8 mouse cellular contexts compared by ENCODE assay signal in the genomic region with DNA sequence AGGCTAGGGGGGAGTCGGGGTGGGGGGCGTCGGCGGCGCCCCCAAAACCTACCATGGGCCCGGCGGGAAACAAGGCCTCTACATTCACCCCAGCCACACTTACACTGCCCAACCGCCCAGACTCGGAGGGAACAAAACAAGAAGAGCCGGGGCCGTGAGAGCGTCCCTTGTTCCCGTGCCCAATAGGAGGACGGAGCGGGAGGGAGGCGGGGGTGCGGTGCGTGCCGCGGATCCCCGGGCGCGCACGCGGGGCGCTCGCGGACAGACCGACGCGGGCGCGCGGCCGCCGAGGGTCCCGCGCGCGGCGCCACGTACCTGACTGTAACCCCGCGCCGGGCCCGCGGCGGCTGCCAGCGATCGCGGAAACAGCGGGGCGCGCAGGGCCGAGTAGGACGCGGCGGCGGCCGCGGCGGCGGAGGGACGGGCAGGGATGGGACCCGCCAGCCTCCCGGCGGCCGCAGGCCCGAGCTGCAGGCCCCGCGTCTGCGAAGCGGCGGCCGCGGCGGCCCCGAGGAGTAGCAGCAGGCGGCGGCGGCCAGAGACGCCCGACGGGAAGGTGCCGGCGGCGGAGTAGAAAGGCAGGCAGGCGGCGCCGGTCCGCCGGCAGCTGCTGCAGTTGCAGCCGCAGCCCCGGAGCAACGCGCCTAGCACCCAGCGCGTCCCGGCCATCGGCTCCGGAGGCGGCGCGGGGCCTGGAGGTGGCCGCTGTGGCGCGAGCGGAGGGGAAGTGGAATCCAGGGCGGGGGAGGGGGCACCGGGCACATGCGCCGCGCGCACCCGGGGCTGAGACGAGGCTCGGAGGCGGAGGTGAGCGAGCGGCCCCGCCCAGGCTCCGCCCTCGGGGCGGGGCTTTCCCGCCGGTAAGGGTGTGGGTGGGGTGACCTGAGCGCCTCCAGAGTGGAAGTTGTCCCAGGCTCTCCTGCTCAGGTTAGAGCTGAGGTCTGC. TPM values are rescaled to one million over a fixed set of nuclear protein-coding genes. Genes with fewer than 3 reads are reported as not detected.
A peak's percentile ranks its signal among the peaks of the same experiment; 100 is the strongest.
DNase-seq lines count a peak whose midpoint lies in the region; ATAC-seq and TF ChIP-seq lines count a peak whose summit lies in the region.

A gene (minus strand): TSS at position 729 of the 945 bp plus-strand sequence.

- peak; percentile 92 for ATAC-seq in forebrain, embryonic 15.5 days (replicated peaks)
- peak; percentile 93 for ATAC-seq in lung, embryonic 14.5 days (ENCODE audit: insufficient read depth)

- TF ChIP-seq POLR2A in olfactory bulb, adult 2 months (IDR thresholded peaks at IDR 0.05; ENCODE audit: insufficient read depth, low read depth, low read length), result peak; percentile 72
- peak; percentile 62; the same call in 1 of the 2 replicates for TF ChIP-seq POLR2A in thymus, adult 2 months (IDR thresholded peaks at IDR 0.05; ENCODE audit: control insufficient read depth, extremely low read depth, insufficient read depth, low read length, poor library complexity)

- peak; percentile 90 for DNase-seq in ES-CJ7 (ENCODE audit: low read depth, low spot score)
- DNase-seq in cerebellum, adult 11 months, result peak; percentile 93
- DNase-seq in heart, postnatal 25 days (ENCODE audit: low spot score), result peak; percentile 81
- peak; percentile 89 to 90 for DNase-seq in layer of hippocampus, adult 2 months (ENCODE audit: low spot score in 2 of 2)
- peak; percentile 93 for DNase-seq in lung, embryonic 14.5 days
- DNase-seq in thymus, adult 2 months, result peak; percentile 92

- H3K4me1 ChIP-seq in forebrain, embryonic 15.5 days, result peaks cover 31% of the 10 kb centered on the region
- 0 out of 2 replicates have a peak, but pooled peaks cover 8% of the 10 kb centered on the region for H3K4me1 ChIP-seq in lung, embryonic 14.5 days (ENCODE audit: insufficient read depth)
- peaks cover 6% of the 10 kb centered on the region for H3K4me1 ChIP-seq in olfactory bulb, adult 2 months (ENCODE audit: control insufficient read depth, insufficient read depth, low read length)
- H3K4me1 ChIP-seq in thymus, adult 2 months (replicated peaks; ENCODE audit: control insufficient read depth, insufficient read depth, low read length), result peaks cover 5% of the 10 kb centered on the region

- H3K4me2 ChIP-seq in forebrain, embryonic 15.5 days (replicated peaks), result peak within 1 kb of the TSS; percentile 80
- peak within 1 kb of the TSS; percentile 72 for H3K4me2 ChIP-seq in lung, embryonic 14.5 days

- no peaks in the 10 kb centered on the region for H3K9me3 ChIP-seq in forebrain, embryonic 15.5 days
- H3K9me3 ChIP-seq in lung, embryonic 14.5 days (ENCODE audit: low read depth, low read length), result no peaks in the 10 kb centered on the region

- H3K9ac ChIP-seq in forebrain, embryonic 15.5 days (replicated peaks), result peak within 1 kb of the TSS; percentile 92
- H3K9ac ChIP-seq in lung, embryonic 14.5 days, result peak within 1 kb of the TSS; percentile 95

- intact Hi-C loops in heart, postnatal 25 days (cut with DNase I), result loop anchor here (5.0 kb wide), 2 partner anchors 87 to 118 kb away; a partner anchor contains a TSS

- peaks cover 22% of the 10 kb centered on the region for H3K36me3 ChIP-seq in forebrain, embryonic 15.5 days
- peaks cover 25% of the 10 kb centered on the region for H3K36me3 ChIP-seq in lung, embryonic 14.5 days (ENCODE audit: insufficient read depth)
- peaks cover 9% of the 10 kb centered on the region for H3K36me3 ChIP-seq in thymus, adult 2 months (ENCODE audit: control insufficient read depth, insufficient read depth, low read length)

- TF ChIP-seq CTCF in layer of hippocampus, adult 2 months (conservative IDR thresholded peaks at IDR 0.05), result no peak
- no peak for TF ChIP-seq CTCF in lung, embryonic 14.5 days (IDR thresholded peaks at IDR 0.05; ENCODE audit: low read depth)
- TF ChIP-seq CTCF in olfactory bulb, adult 2 months (IDR thresholded peaks at IDR 0.05; ENCODE audit: insufficient read depth, low read depth, low read length), result no peak
- peak; percentile 43; the same call in 1 of the 2 replicates for TF ChIP-seq CTCF in thymus, adult 2 months (IDR thresholded peaks at IDR 0.05; ENCODE audit: borderline replicate concordance, control insufficient read depth, extremely low read depth, insufficient read depth, low read length, poor library complexity)

- peak within 1 kb of the TSS; percentile 87 for H3K4me3 ChIP-seq in forebrain, embryonic 15.5 days
- H3K4me3 ChIP-seq in layer of hippocampus, adult 2 months, result peak within 1 kb of the TSS; percentile 81
- peak within 1 kb of the TSS; percentile 96 for H3K4me3 ChIP-seq in lung, embryonic 14.5 days (ENCODE audit: low read depth, low read length)
- peak within 1 kb of the TSS; percentile 87 for H3K4me3 ChIP-seq in olfactory bulb, adult 2 months (ENCODE audit: insufficient read depth, low read depth, low read length)
- peak within 1 kb of the TSS; percentile 93 for H3K4me3 ChIP-seq in thymus, adult 2 months (ENCODE audit: control insufficient read depth, insufficient read depth, low read length)

- H3K27ac ChIP-seq in forebrain, embryonic 15.5 days (replicated peaks), result peak within 1 kb of the TSS; percentile 97
- H3K27ac ChIP-seq in layer of hippocampus, adult 2 months, result peak within 1 kb of the TSS; percentile 97
- peak within 1 kb of the TSS; percentile 96 for H3K27ac ChIP-seq in lung, embryonic 14.5 days (ENCODE audit: low read depth)
- H3K27ac ChIP-seq in olfactory bulb, adult 2 months (ENCODE audit: insufficient read depth, low read depth, low read length), result peak within 1 kb of the TSS; percentile 78
- H3K27ac ChIP-seq in thymus, adult 2 months (ENCODE audit: control insufficient read depth, insufficient read depth, low read length), result no peak within 1 kb of the TSS

- H3K27me3 ChIP-seq in forebrain, embryonic 15.5 days, result no peaks in the 10 kb centered on the region
- H3K27me3 ChIP-seq in lung, embryonic 14.5 days (ENCODE audit: insufficient read depth, low read length), result no peaks in the 10 kb centered on the region
- H3K27me3 ChIP-seq in thymus, adult 2 months (ENCODE audit: control insufficient read depth, insufficient read depth, low read length), result no peaks in the 10 kb centered on the region

- under 1% methylated on average over 119 of the region's 127 CpGs for WGBS in forebrain, embryonic 15.5 days
- whole genome bisulfite sequencing in lung, embryonic 14.5 days, result under 1% methylated on average over 127 of the region's 127 CpGs
- WGBS in olfactory bulb, adult 2 months, result under 1% methylated on average over 124 of the region's 127 CpGs
- WGBS in thymus, adult 2 months, result under 1% methylated on average over 127 of the region's 127 CpGs

RNA-seq across cellular contexts. Expression of the gene that starts here (rescaled TPM):
- 67.9 and 72.3 TPM in 2 replicates for polyA plus RNA-seq in forebrain, embryonic 15.5 days (2015; fragmentation: Nextera tagmentation; extraction: Ambion mirVana)
- total RNA-seq in heart, postnatal 25 days (2021), result 100 to 1,000 TPM; 206 to 221 TPM
- 10 to 100 TPM; 87.2 to 95.2 TPM for total RNA-seq in layer of hippocampus, adult 2 months (2021)
- 71.4 and 73.3 TPM in 2 replicates for polyA plus RNA-seq in lung, embryonic 14.5 days (2014; fragmentation: Nextera tagmentation; extraction: Ambion mirVana)
- polyA plus RNA-seq in olfactory bulb, adult 2 months (2012; ENCODE audit: insufficient read depth, insufficient read length, low replicate concordance, missing spikeins), result not detected in 2 replicates
- polyA plus RNA-seq in thymus, adult 2 months (2012; rRNA removed), result 27.3 and 42.0 TPM in 2 replicates
